ENCODE assay signal across 18 mouse cellular contexts in genomic region chr10:87107565-87108297, GRCm38 (mm10). TPM values are rescaled to one million over a fixed set of nuclear protein-coding genes. Genes with fewer than 3 reads are reported as not detected.
DNase-seq lines count a peak whose midpoint lies in the region; ATAC-seq and TF ChIP-seq lines count a peak whose summit lies in the region.
"Had no signal": no experiment of that assay in that cellular context is flagged by ENCODE, and none has a peak within 500 bp of the region (broad histone marks: within the 10 kb centered on the region; RNA-seq: fewer than 3 reads in every experiment).

No protein-coding gene starts in this region.

- intact Hi-C loops in heart, postnatal 14 days (cut with DNase I) = no loop called here

- 59% methylated on average over 9 of the region's 9 CpGs for WGBS in lung, embryonic 14.5 days

- no peak overlapping the region for H3K27ac ChIP-seq in lung, embryonic 14.5 days (ENCODE audit: low read depth)
- H3K27ac ChIP-seq: embryonic facial prominence, embryonic 13.5 days; gastrocnemius, adult 2 months; heart, embryonic 13.5 days; limb, embryonic 12.5 days had no signal

- no peak overlapping the region for H3K4me3 ChIP-seq in lung, embryonic 14.5 days (ENCODE audit: low read depth, low read length)
- H3K4me3 ChIP-seq: embryonic facial prominence, embryonic 13.5 days; gastrocnemius, adult 2 months; heart, embryonic 13.5 days; limb, embryonic 12.5 days had no signal

- DNase-seq in cerebellum, postnatal 10 days = peak; percentile 39 to 40
- no peak for DNase-seq in cerebellum, adult 9-10 months
- DNase-seq in lung, embryonic 14.5 days = peak; percentile 13
- DNase-seq in lung, postnatal 4 days = no peak
- peak; percentile 75 for DNase-seq in brain, embryonic 14.5 days (ENCODE audit: low read depth)
- DNase-seq in gastrocnemius, postnatal 10 days = no peak
- DNase-seq in heart, postnatal 14 days = no peak
- DNase-seq: adrenal gland, postnatal 36 days; cerebellum, adult 9-11 months; gastrocnemius, adult 2 months; kidney, postnatal 36 days had no signal

- H3K27me3 ChIP-seq in lung, embryonic 14.5 days (ENCODE audit: insufficient read depth, low read length) = no peaks in the 10 kb centered on the region
- H3K27me3 ChIP-seq: embryonic facial prominence, embryonic 13.5 days; heart, embryonic 13.5 days; limb, embryonic 12.5 days had no signal

- H3K9ac ChIP-seq in lung, embryonic 14.5 days = no peak overlapping the region
- H3K9ac ChIP-seq: embryonic facial prominence, embryonic 13.5 days; heart, embryonic 13.5 days; limb, embryonic 12.5 days had no signal

- ATAC-seq in lung, embryonic 14.5 days (ENCODE audit: insufficient read depth) = no peak
- ATAC-seq in neutrophil, adult 5-6 weeks (ENCODE audit: extremely low read depth, insufficient number of reproducible peaks, low FRiP score, poor library complexity, severe bottlenecking) = peak; percentile 88
- ATAC-seq: Patski had no signal

- TF ChIP-seq POLR2A in brain, embryonic 14.5 days (IDR thresholded peaks at IDR 0.05; ENCODE audit: borderline replicate concordance, extremely low read depth, insufficient read depth, insufficient read length, poor library complexity, severe bottlenecking) = no peak

- no peaks in the 10 kb centered on the region for H3K36me3 ChIP-seq in lung, embryonic 14.5 days (ENCODE audit: insufficient read depth)
- H3K36me3 ChIP-seq: embryonic facial prominence, embryonic 13.5 days; heart, embryonic 13.5 days; limb, embryonic 12.5 days had no signal

- H3K4me2 ChIP-seq in lung, embryonic 14.5 days = no peak overlapping the region
- H3K4me2 ChIP-seq: embryonic facial prominence, embryonic 13.5 days; heart, embryonic 13.5 days; limb, embryonic 12.5 days had no signal

- no peak for TF ChIP-seq CTCF in lung, embryonic 14.5 days (IDR thresholded peaks at IDR 0.05; ENCODE audit: low read depth)
- no peak for TF ChIP-seq CTCF in brain, embryonic 14.5 days (IDR thresholded peaks at IDR 0.05; ENCODE audit: borderline replicate concordance, extremely low read depth, insufficient read depth, insufficient read length)

- no peaks in the 10 kb centered on the region for H3K9me3 ChIP-seq in lung, embryonic 14.5 days (ENCODE audit: low read depth, low read length)
- H3K9me3 ChIP-seq: embryonic facial prominence, embryonic 13.5 days; heart, embryonic 13.5 days; limb, embryonic 12.5 days had no signal

- no peaks in the 10 kb centered on the region for H3K4me1 ChIP-seq in lung, embryonic 14.5 days (ENCODE audit: insufficient read depth)

RNA-seq across cellular contexts. Expression of gene 1700113H08Rik, which starts 49.9 kb away (rescaled TPM):
- not detected in 2 replicates for polyA plus RNA-seq in lung, embryonic 14.5 days (2014; fragmentation: Nextera tagmentation; extraction: Ambion mirVana)
- polyA plus RNA-seq in brain, embryonic 14.5 days (2012; rRNA removed) = 0.19 and 0.29 TPM in 2 replicates
- total RNA-seq in neutrophil, adult 5-6 weeks (2017) = not detected in 2 replicates
- total RNA-seq in gastrocnemius, postnatal 10 days (2021) = under 1 TPM; 0.35 to 0.61 TPM
- under 1 TPM in 1 of 2 experiments, not detected in 1; 0.29 TPM for total RNA-seq in heart, postnatal 14 days (2021)
- total RNA-seq: adrenal gland, postnatal 36 days had no signal
- polyA plus RNA-seq: C2C12; embryonic facial prominence, embryonic 13.5 days; heart, embryonic 13.5 days; limb, embryonic 12.5 days; lung, embryonic 16.5 days; Patski had no signal

Comparison
In these comparisons a context has a peak if more than half of its experiments do, and no peak if none do; other contexts are left out.
1. DNase-seq: peak in cerebellum, postnatal 10 days (2 of 2), lung, embryonic 14.5 days (single experiment) and brain, embryonic 14.5 days (single experiment); none in cerebellum, adult 9-10 months (single experiment), lung, postnatal 4 days (0 of 2), gastrocnemius, postnatal 10 days (single experiment) and heart, postnatal 14 days (0 of 2).